Mouse (Mus musculus) neural tube, embryonic 11.5 days (tissue): ENCODE data around the gene Tmem9b. TPM values are rescaled to one million over a fixed set of nuclear protein-coding genes. Genes with fewer than 3 reads are reported as not detected.
A peak's percentile ranks its signal among the peaks of the same experiment; 100 is the strongest.

Source experiments
- ATAC-seq: fragments of 200-750 bp; cut with Nextera tagmentation; 2 replicates; pipeline ENCODE4 v1.8.0; 2017; ENCODE audit warnings: moderate number of reproducible peaks, mild to moderate bottlenecking, moderate TSS enrichment, moderate library complexity; ENCODE audit not compliant: insufficient read depth, low FRiP score, low TSS enrichment
- DNase-seq: peaks from one replicate; pipeline ENCODE4 v3.0.0-alpha.2; 2015; ENCODE audit warnings: low spot score
- H3K27ac ChIP-seq: fragments of 300-500 bp; sonication (generic); 2 replicates; pipeline ENCODE4 v1.5.1; 2014; ENCODE audit warnings: low read depth, mild to moderate bottlenecking, low read length
- H3K27me3 ChIP-seq: fragments of 300-500 bp; sonication (generic); 2 replicates; pipeline ENCODE4 v1.6.1; 2014; ENCODE audit warnings: mild to moderate bottlenecking, low read length, mixed read lengths; ENCODE audit not compliant: control insufficient read depth, insufficient read depth
- H3K36me3 ChIP-seq: fragments of 300-500 bp; sonication (generic); 2 replicates; pipeline ENCODE4 v1.6.1; 2014; ENCODE audit warnings: mild to moderate bottlenecking, low read length, moderate library complexity, mixed read lengths; ENCODE audit not compliant: control insufficient read depth, insufficient read depth
- H3K4me1 ChIP-seq: fragments of 300-500 bp; sonication (generic); 2 replicates; pipeline ENCODE4 v1.6.1; 2014; ENCODE audit warnings: low read length, mixed read lengths; ENCODE audit not compliant: control insufficient read depth, insufficient read depth
- H3K4me2 ChIP-seq: fragments of 300-500 bp; sonication (generic); 2 replicates; pipeline ENCODE4 v1.6.1; 2014; ENCODE audit warnings: low read depth, mild to moderate bottlenecking, moderate library complexity
- H3K4me3 ChIP-seq: fragments of 300-500 bp; sonication (generic); 2 replicates; pipeline ENCODE4 v1.5.1; 2014; ENCODE audit warnings: low read depth, low read length
- H3K9ac ChIP-seq: fragments of 300-500 bp; sonication (generic); 2 replicates; pipeline ENCODE4 v1.6.1; 2014; ENCODE audit warnings: mild to moderate bottlenecking, low read length
- H3K9me3 ChIP-seq: fragments of 300-500 bp; sonication (generic); 2 replicates; pipeline ENCODE4 v1.6.1; 2016; ENCODE audit warnings: low read length; ENCODE audit not compliant: control insufficient read depth
- WGBS: fragments of 180-500 bp; shearing (Covaris S2); extraction: QIAGEN DNeasy Blood & Tissue Kit; methylation state at CpG from one replicate; pipeline ENCODE4 v1.1.7; 2014; 5-methylcytosine and 5-hydroxymethylcytosine counted together
- polyA plus RNA-seq: library from polyadenylated mRNA; unstranded; fragments of >200 nt; fragmentation: Nextera tagmentation; extraction: Ambion mirVana; gene quantifications from 2 replicates; pipeline ENCODE4 v1.2.1, GENCODE M21; 2014

Gene Tmem9b
- polyA plus RNA-seq, 1 experiment from 2014 or later = 62.5 TPM

- Histone ChIP-seq H3K27me3 (no peaks in the 10 kb centered on the region), H3K9me3 (no peaks in the 10 kb centered on the region), H3K9ac (no peak overlapping the region), H3K27ac (no peak overlapping the region), H3K4me1 (no peaks in the 10 kb centered on the region), H3K36me3 (no peaks in the 10 kb centered on the region), H3K4me3 (no peak overlapping the region), H3K4me2 (no peak overlapping the region)
- ATAC-seq = no peak
- 89% methylated on average over 2 of the region's 2 CpGs for WGBS
- no peak for DNase-seq
These were observed 30.1 kb downstream of the Tmem9b start for GRCm38 (mm10) chr7:109722618-109723017.

GRCm38 (mm10) chr7:109719286-109719685 lies 33.4 kb downstream of the Tmem9b start:
- DNase-seq (no peak), ATAC-seq (no peak)
- Histone ChIP-seq H3K4me2 (no peak overlapping the region), H3K9me3 (no peaks in the 10 kb centered on the region), H3K4me3 (no peak overlapping the region), H3K27ac (no peak overlapping the region), H3K36me3 (no peaks in the 10 kb centered on the region), H3K27me3 (no peaks in the 10 kb centered on the region), H3K9ac (no peak overlapping the region), H3K4me1 (no peaks in the 10 kb centered on the region)
- 61% methylated on average over 9 of the region's 9 CpGs for WGBS

GRCm38 (mm10) chr7:109713434-109713982 lies 39.2 kb downstream of the Tmem9b start:
- DNase-seq = no peak
- Histone ChIP-seq H3K4me3 (no peak overlapping the region), H3K27me3 (no peaks in the 10 kb centered on the region), H3K36me3 (no peaks in the 10 kb centered on the region; the same call in 1 of the 2 replicates), H3K9me3 (no peaks in the 10 kb centered on the region), H3K9ac (no peak overlapping the region), H3K27ac (no peak overlapping the region), H3K4me2 (no peak overlapping the region), H3K4me1 (no peaks in the 10 kb centered on the region)
- ATAC-seq = no peak
- WGBS = 87% methylated on average over 2 of the region's 2 CpGs

- WGBS = 78% methylated on average over 7 of the region's 7 CpGs
- Histone ChIP-seq H3K4me3 (no peak overlapping the region), H3K27me3 (no peaks in the 10 kb centered on the region), H3K9me3 (no peaks in the 10 kb centered on the region), H3K4me1 (no peaks in the 10 kb centered on the region), H3K4me2 (no peak overlapping the region), H3K9ac (no peak overlapping the region), H3K36me3 (no peaks in the 10 kb centered on the region; the same call in 1 of the 2 replicates), H3K27ac (no peak overlapping the region)
- DNase-seq = no peak
- no peak for ATAC-seq
These were observed 40.5 kb downstream of the Tmem9b start for GRCm38 (mm10) chr7:109712198-109712597.

GRCm38 (mm10) chr7:109710069-109710468 lies 42.6 kb downstream of the Tmem9b start:
- Histone ChIP-seq H3K27me3 (no peaks in the 10 kb centered on the region), H3K4me2 (no peak overlapping the region), H3K9me3 (no peaks in the 10 kb centered on the region), H3K4me1 (no peaks in the 10 kb centered on the region), H3K27ac (no peak overlapping the region), H3K4me3 (no peak overlapping the region), H3K9ac (no peak overlapping the region), H3K36me3 (no peaks in the 10 kb centered on the region; the same call in 1 of the 2 replicates)
- ATAC-seq (no peak), DNase-seq (no peak)
- 87% methylated on average over 1 of the region's 1 CpGs for WGBS

GRCm38 (mm10) chr7:109708961-109709382 lies 43.7 kb downstream of the Tmem9b start:
- no peaks in the 10 kb centered on the region for H3K27me3 ChIP-seq
- H3K4me2 ChIP-seq = no peak overlapping the region
- H3K9ac ChIP-seq = no peak overlapping the region
- ATAC-seq = no peak
- DNase-seq = no peak
- no peaks in the 10 kb centered on the region for H3K9me3 ChIP-seq
- no peaks in the 10 kb centered on the region; the same call in 1 of the 2 replicates for H3K36me3 ChIP-seq
- no peak overlapping the region for H3K4me3 ChIP-seq
- no peak overlapping the region for H3K27ac ChIP-seq
- H3K4me1 ChIP-seq = no peaks in the 10 kb centered on the region
- WGBS = 74% methylated on average over 3 of the region's 3 CpGs

- H3K36me3 ChIP-seq = no peaks in the 10 kb centered on the region; the same call in 1 of the 2 replicates
- 60% methylated on average over 4 of the region's 4 CpGs for WGBS
These were observed 45.5 kb downstream of the Tmem9b start for GRCm38 (mm10) chr7:109707023-109707785.

GRCm38 (mm10) chr7:109704461-109704860 lies 48.2 kb downstream of the Tmem9b start:
- no peak overlapping the region; the same call in 1 of the 2 replicates for H3K9ac ChIP-seq

More at GRCm38 (mm10) chr7:109707023-109707785, 45.5 kb downstream of the Tmem9b start:
- Histone ChIP-seq H3K9me3 (no peaks in the 10 kb centered on the region), H3K27me3 (no peaks in the 10 kb centered on the region), H3K9ac (no peak overlapping the region), H3K4me3 (no peak overlapping the region), H3K27ac (no peak overlapping the region), H3K4me1 (no peaks in the 10 kb centered on the region), H3K4me2 (no peak overlapping the region)
- DNase-seq (peak; percentile 42), ATAC-seq (no peak)

GRCm38 (mm10) chr7:109704016-109704377 lies 48.7 kb downstream of the Tmem9b start:
- 3% methylated on average over 17 of the region's 17 CpGs for WGBS
- H3K4me1 ChIP-seq = no peaks in the 10 kb centered on the region

More at GRCm38 (mm10) chr7:109704461-109704860, 48.2 kb downstream of the Tmem9b start:
- Histone ChIP-seq H3K27me3 (no peaks in the 10 kb centered on the region), H3K4me2 (peak overlapping the region; percentile 84), H3K36me3 (no peaks in the 10 kb centered on the region), H3K9me3 (no peaks in the 10 kb centered on the region), H3K4me3 (peak overlapping the region; percentile 64), H3K4me1 (no peaks in the 10 kb centered on the region), H3K27ac (no peak overlapping the region)
- ATAC-seq = no peak
- WGBS = 66% methylated on average over 3 of the region's 3 CpGs
- DNase-seq = no peak

More at GRCm38 (mm10) chr7:109704016-109704377, 48.7 kb downstream of the Tmem9b start:
- Histone ChIP-seq H3K27me3 (no peaks in the 10 kb centered on the region), H3K36me3 (no peaks in the 10 kb centered on the region), H3K9ac (peak overlapping the region; percentile 79), H3K4me2 (peak overlapping the region; percentile 84), H3K4me3 (peak overlapping the region; percentile 64), H3K27ac (peak overlapping the region; percentile 75; the same call in 1 of the 2 replicates), H3K9me3 (no peaks in the 10 kb centered on the region)
- DNase-seq = no peak
- ATAC-seq = no peak
